Mouse (Mus musculus) embryonic facial prominence, embryonic 13.5 days (tissue): ENCODE measurements around the gene Galnt10. TPM values are rescaled to one million over a fixed set of nuclear protein-coding genes. Genes with fewer than 3 reads are reported as not detected.

Source experiments
- ATAC-seq: fragments of 200-750 bp; cut with Nextera tagmentation; 2 replicates; pipeline ENCODE4 v1.8.0; 2017; ENCODE audit warnings: low read depth; ENCODE audit not compliant: insufficient number of reproducible peaks, insufficient read depth, low FRiP score, low TSS enrichment
- H3K27ac ChIP-seq: fragments of 300-500 bp; sonication (generic); 2 replicates; pipeline ENCODE4 v1.5.1; 2015; ENCODE audit warnings: moderate library complexity, mild to moderate bottlenecking, inconsistent platforms
- H3K27me3 ChIP-seq: fragments of 300-500 bp; sonication (generic); 2 replicates; pipeline ENCODE4 v1.6.1; 2015; ENCODE audit warnings: mild to moderate bottlenecking, inconsistent platforms
- H3K36me3 ChIP-seq: fragments of 300-500 bp; sonication (generic); 2 replicates; pipeline ENCODE4 v1.6.1; 2015; ENCODE audit warnings: mild to moderate bottlenecking, inconsistent platforms
- H3K4me1 ChIP-seq: fragments of 300-500 bp; sonication (generic); 2 replicates; pipeline ENCODE4 v1.6.1; 2015; ENCODE audit warnings: inconsistent platforms
- H3K4me2 ChIP-seq: fragments of 300-500 bp; sonication (generic); 2 replicates; pipeline ENCODE4 v1.6.1; 2015; ENCODE audit warnings: moderate library complexity, mild to moderate bottlenecking, inconsistent platforms
- H3K4me3 ChIP-seq: fragments of 300-500 bp; sonication (generic); 2 replicates; pipeline ENCODE4 v1.5.1; 2015; ENCODE audit warnings: mild to moderate bottlenecking, inconsistent platforms
- H3K9ac ChIP-seq: fragments of 300-500 bp; sonication (generic); 2 replicates; pipeline ENCODE4 v1.6.1; 2015; ENCODE audit warnings: mild to moderate bottlenecking, inconsistent platforms
- H3K9me3 ChIP-seq: fragments of 300-500 bp; sonication (generic); 2 replicates; pipeline ENCODE4 v1.6.1; 2016; ENCODE audit warnings: inconsistent platforms
- WGBS: fragments of 180-500 bp; shearing (Covaris S2); methylation state at CpG from one replicate; pipeline ENCODE4 v1.1.7; 2015; ENCODE audit warnings: mixed read lengths; 5-methylcytosine and 5-hydroxymethylcytosine counted together
- polyA plus RNA-seq: library from polyadenylated mRNA; unstranded; fragments of >200 nt; fragmentation: Nextera tagmentation; extraction: Ambion mirVana; gene quantifications from 2 replicates; pipeline ENCODE4 v1.2.1, GENCODE M21; 2015

Galnt10 gene
- polyA plus RNA-seq, 1 experiment from 2014 or later: 24.1 TPM

- Histone ChIP-seq H3K27me3 (no peaks in the 10 kb centered on the region), H3K27ac (peak overlapping the region; percentile 85), H3K4me1 (peaks cover 44% of the 10 kb centered on the region), H3K4me3 (peak overlapping the region; percentile 84), H3K4me2 (peak overlapping the region; percentile 92), H3K9ac (peak overlapping the region; percentile 88), H3K36me3 (no peaks in the 10 kb centered on the region), H3K9me3 (no peaks in the 10 kb centered on the region)
- peak; percentile 48; the same call in 1 of the 2 replicates for ATAC-seq
- WGBS: under 1% methylated on average over 30 of the region's 30 CpGs
Measured at GRCm38 (mm10) chr11:57644245-57645017, 811 bp upstream of the Galnt10 start.

- Histone ChIP-seq H3K27me3 (no peaks in the 10 kb centered on the region), H3K4me1 (peaks cover 58% of the 10 kb centered on the region), H3K9me3 (no peaks in the 10 kb centered on the region), H3K4me3 (peak overlapping the region; percentile 84), H3K36me3 (no peaks in the 10 kb centered on the region), H3K4me2 (peak overlapping the region; percentile 92), H3K9ac (peak overlapping the region; percentile 88), H3K27ac (no peak overlapping the region)
- ATAC-seq: no peak
- WGBS: 12% methylated on average over 8 of the region's 8 CpGs
Measured at GRCm38 (mm10) chr11:57645847-57646246, 605 bp downstream of the Galnt10 start.

GRCm38 (mm10) chr11:57646416-57646815 lies 1.2 kb downstream of the Galnt10 start:
- Histone ChIP-seq H3K4me2 (peak overlapping the region; percentile 92), H3K27me3 (no peaks in the 10 kb centered on the region), H3K9ac (peak overlapping the region; percentile 17; the same call in 1 of the 2 replicates), H3K27ac (no peak overlapping the region), H3K9me3 (no peaks in the 10 kb centered on the region), H3K36me3 (no peaks in the 10 kb centered on the region), H3K4me1 (peaks cover 64% of the 10 kb centered on the region), H3K4me3 (peak overlapping the region; percentile 84)
- WGBS: 30% methylated on average over 1 of the region's 1 CpGs
- ATAC-seq: no peak

GRCm38 (mm10) chr11:57646940-57647339 lies 1.7 kb downstream of the Galnt10 start:
- Histone ChIP-seq H3K27ac (no peak overlapping the region), H3K4me2 (peak overlapping the region; percentile 92), H3K9ac (peak overlapping the region; percentile 17), H3K36me3 (no peaks in the 10 kb centered on the region), H3K27me3 (no peaks in the 10 kb centered on the region), H3K9me3 (no peaks in the 10 kb centered on the region), H3K4me3 (peak overlapping the region; percentile 84), H3K4me1 (peaks cover 69% of the 10 kb centered on the region)
- 81% methylated on average over 8 of the region's 8 CpGs for WGBS
- no peak for ATAC-seq

GRCm38 (mm10) chr11:57647446-57647845 lies 2.2 kb downstream of the Galnt10 start:
- Histone ChIP-seq H3K9ac (peak overlapping the region; percentile 17; the same call in 1 of the 2 replicates), H3K9me3 (no peaks in the 10 kb centered on the region), H3K27ac (no peak overlapping the region), H3K4me2 (peak overlapping the region; percentile 92), H3K27me3 (no peaks in the 10 kb centered on the region), H3K4me1 (peaks cover 73% of the 10 kb centered on the region), H3K4me3 (0 out of 2 replicates have a peak overlapping the region, but pooled peaks have one; percentile 3), H3K36me3 (no peaks in the 10 kb centered on the region)
- WGBS: 51% methylated on average over 5 of the region's 5 CpGs
- no peak for ATAC-seq

GRCm38 (mm10) chr11:57648196-57648800 lies 3.1 kb downstream of the Galnt10 start:
- H3K9me3 ChIP-seq: no peaks in the 10 kb centered on the region
- H3K4me3 ChIP-seq: no peak overlapping the region
- H3K9ac ChIP-seq: no peak overlapping the region
- WGBS: 91% methylated on average over 11 of the region's 11 CpGs
- ATAC-seq: no peak
- H3K36me3 ChIP-seq: no peaks in the 10 kb centered on the region
- H3K4me1 ChIP-seq: peaks cover 73% of the 10 kb centered on the region
- no peak overlapping the region for H3K27ac ChIP-seq
- no peaks in the 10 kb centered on the region for H3K27me3 ChIP-seq
- no peak overlapping the region for H3K4me2 ChIP-seq

- Histone ChIP-seq H3K9me3 (no peaks in the 10 kb centered on the region), H3K4me3 (no peak overlapping the region), H3K4me2 (no peak overlapping the region), H3K36me3 (no peaks in the 10 kb centered on the region), H3K27ac (no peak overlapping the region), H3K9ac (no peak overlapping the region), H3K4me1 (peaks cover 73% of the 10 kb centered on the region), H3K27me3 (no peaks in the 10 kb centered on the region)
- WGBS: 43% methylated on average over 4 of the region's 4 CpGs
- no peak for ATAC-seq
Measured at GRCm38 (mm10) chr11:57649269-57649668, 4.0 kb downstream of the Galnt10 start.

- Histone ChIP-seq H3K9me3 (no peaks in the 10 kb centered on the region), H3K4me2 (no peak overlapping the region), H3K36me3 (no peaks in the 10 kb centered on the region), H3K9ac (no peak overlapping the region), H3K27ac (no peak overlapping the region), H3K27me3 (no peaks in the 10 kb centered on the region), H3K4me1 (peaks cover 76% of the 10 kb centered on the region), H3K4me3 (no peak overlapping the region)
- no peak for ATAC-seq
- WGBS: 63% methylated on average over 10 of the region's 10 CpGs
Measured at GRCm38 (mm10) chr11:57649671-57650070, 4.4 kb downstream of the Galnt10 start.

- Histone ChIP-seq H3K4me1 (peaks cover 82% of the 10 kb centered on the region), H3K27ac (no peak overlapping the region)
Measured at GRCm38 (mm10) chr11:57650867-57651266, 5.6 kb downstream of the Galnt10 start.

GRCm38 (mm10) chr11:57651281-57651810 lies 6.1 kb downstream of the Galnt10 start:
- H3K4me1 ChIP-seq: peaks cover 84% of the 10 kb centered on the region
- no peaks in the 10 kb centered on the region for H3K27me3 ChIP-seq
- ATAC-seq: no peak
- 40% methylated on average over 15 of the region's 15 CpGs for WGBS
- H3K36me3 ChIP-seq: no peaks in the 10 kb centered on the region
- H3K27ac ChIP-seq: peak overlapping the region; percentile 44; the same call in 1 of the 2 replicates
- H3K4me3 ChIP-seq: no peak overlapping the region
- peak overlapping the region; percentile 24; the same call in 1 of the 2 replicates for H3K4me2 ChIP-seq
- H3K9me3 ChIP-seq: no peaks in the 10 kb centered on the region
- no peak overlapping the region for H3K9ac ChIP-seq

More at GRCm38 (mm10) chr11:57650867-57651266, 5.6 kb downstream of the Galnt10 start:
- WGBS: 83% methylated on average over 2 of the region's 2 CpGs
- Histone ChIP-seq H3K36me3 (no peaks in the 10 kb centered on the region), H3K4me2 (0 out of 2 replicates have a peak overlapping the region, but pooled peaks have one; percentile 24), H3K9ac (no peak overlapping the region; the same call in 1 of the 2 replicates), H3K9me3 (no peaks in the 10 kb centered on the region), H3K4me3 (no peak overlapping the region), H3K27me3 (no peaks in the 10 kb centered on the region)
- ATAC-seq: no peak

GRCm38 (mm10) chr11:57652206-57652922 lies 7.1 kb downstream of the Galnt10 start:
- Histone ChIP-seq H3K4me3 (no peak overlapping the region), H3K4me2 (no peak overlapping the region), H3K36me3 (no peaks in the 10 kb centered on the region), H3K9me3 (no peaks in the 10 kb centered on the region), H3K9ac (no peak overlapping the region), H3K4me1 (peaks cover 81% of the 10 kb centered on the region), H3K27me3 (no peaks in the 10 kb centered on the region), H3K27ac (no peak overlapping the region)
- no peak for ATAC-seq
- WGBS: 65% methylated on average over 23 of the region's 23 CpGs
